Mouse (Mus musculus) mesoderm, embryonic 11.5 days (tissue): ENCODE results near the gene Hist3h2ba.

Source experiments
- DNase-seq: peaks from one replicate; pipeline ENCODE4 v3.0.0-alpha.2; 2012; ENCODE audit warnings: low read depth, low spot score

Gene Hist3h2ba

GRCm38 (mm10) chr11:58963543-58963942, 14.8 kb downstream of the Hist3h2ba start:
- no peak for DNase-seq

DNA sequence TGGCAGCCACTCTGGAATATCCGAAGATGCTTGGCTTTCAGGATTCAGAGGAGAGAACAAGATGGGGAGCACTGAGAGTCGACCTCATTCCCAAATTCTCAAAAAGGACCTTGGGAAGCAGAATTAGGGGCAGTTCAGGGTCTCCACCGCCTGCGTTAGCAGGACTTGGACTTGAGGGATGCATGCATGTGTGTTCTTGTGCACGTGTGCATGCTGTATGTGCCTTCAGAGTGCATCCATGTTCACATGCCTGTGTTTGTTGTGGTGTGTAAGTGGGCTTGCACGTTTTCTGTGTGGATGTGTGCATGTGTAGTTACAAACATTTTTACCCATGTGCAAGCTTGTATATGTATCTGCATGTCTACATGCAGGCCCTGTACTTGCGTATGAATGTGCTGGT, 15.5 kb downstream of the Hist3h2ba start:
- DNase-seq = no peak

DNA sequence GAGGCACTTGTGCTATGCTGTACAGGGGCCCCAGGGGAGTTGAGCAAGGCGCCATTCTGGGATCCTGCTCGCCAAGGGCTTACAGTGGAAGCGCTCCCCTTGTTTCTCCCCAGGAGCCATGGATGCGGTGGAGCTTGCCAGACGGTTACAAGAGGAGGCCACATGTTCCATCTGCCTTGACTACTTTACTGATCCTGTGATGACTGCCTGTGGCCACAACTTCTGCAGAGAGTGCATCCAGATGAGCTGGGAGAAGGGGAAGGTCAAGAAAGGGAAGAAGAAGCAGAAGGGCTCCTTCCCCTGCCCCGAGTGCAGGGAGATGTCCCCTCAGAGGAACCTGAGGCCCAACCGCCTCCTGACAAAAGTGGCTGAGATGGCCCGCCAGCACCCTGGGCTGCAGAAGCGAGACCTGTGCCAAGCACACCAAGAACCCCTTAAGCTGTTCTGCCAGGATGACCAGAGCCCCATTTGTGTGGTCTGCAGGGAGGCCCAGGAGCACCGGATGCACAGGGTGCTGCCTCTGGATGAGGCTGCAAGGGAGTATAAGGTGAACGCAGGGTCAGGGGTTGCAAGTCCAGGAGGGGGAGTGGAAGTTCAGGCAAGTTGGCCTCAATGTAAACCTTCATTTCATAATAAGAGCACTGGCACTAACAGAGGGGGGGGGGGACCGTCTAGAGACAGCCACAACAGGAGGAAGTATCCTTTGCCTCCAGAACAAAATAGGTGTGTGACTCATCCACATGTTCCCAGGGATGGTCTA, 16.5 kb downstream of the Hist3h2ba start:
- no peak for DNase-seq

DNA sequence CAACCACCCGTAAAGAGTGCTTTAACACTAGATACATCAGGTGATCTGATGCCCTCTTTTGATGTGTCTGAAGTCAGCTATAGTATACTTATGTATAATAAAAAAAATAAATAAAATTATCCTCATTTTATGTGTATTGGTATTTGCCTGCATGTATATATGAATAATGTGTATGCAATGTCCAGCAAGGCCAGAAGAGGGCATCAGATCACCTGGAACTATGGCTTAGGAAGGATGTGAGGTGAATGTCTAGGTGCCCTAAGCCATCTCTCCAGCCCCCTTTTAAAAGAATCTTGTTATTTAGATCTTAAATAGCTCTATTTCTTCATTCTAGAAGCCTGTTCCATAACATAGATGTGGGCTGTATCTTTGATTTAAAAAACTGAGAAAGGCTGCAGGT, 18.6 kb downstream of the Hist3h2ba start:
- no peak for DNase-seq

DNA sequence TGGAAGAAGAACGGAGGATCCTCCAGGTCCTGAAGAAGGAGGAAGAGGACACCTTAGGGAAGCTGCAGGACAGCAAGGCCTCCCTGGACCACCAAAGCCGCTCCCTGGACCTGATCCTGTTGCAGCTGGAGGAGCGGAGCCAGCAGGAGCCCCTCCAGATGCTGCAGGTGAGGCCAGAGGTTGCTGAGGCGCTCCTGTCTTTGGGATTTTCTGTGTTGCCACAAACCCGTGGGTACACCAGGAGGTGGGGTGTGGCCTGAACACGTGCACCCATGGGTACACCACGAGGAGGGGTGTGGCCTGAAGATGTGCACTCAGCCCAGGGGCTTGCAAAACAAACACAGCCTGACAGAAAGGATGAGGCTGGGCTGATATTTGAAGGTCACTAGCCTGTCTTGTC, 19.8 kb downstream of the Hist3h2ba start:
- DNase-seq = no peak

DNA sequence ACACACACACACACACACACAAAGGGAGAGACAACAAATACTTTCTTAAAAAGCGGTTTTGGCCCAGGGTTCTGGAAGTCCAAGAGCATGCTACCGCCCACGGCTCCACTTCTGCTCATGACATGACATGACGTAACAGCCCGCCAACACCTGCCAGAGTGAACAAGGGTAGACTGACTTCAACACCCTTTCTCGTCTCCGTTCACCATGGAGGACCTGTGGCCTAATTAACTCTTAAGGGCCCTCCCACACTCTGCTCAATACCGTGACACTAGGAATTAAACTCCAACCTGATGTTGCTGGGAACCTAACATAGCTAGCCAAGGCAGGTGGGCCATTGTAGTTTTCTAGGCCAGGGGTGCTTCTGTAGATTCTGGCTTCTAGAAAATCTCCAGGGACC, 20.3 kb downstream of the Hist3h2ba start:
- DNase-seq = no peak

- no peak for DNase-seq
These were observed 20.9 kb downstream of the Hist3h2ba start for GRCm38 (mm10) chr11:58969659-58970058.

GRCm38 (mm10) chr11:58970831-58971530, 22.3 kb downstream of the Hist3h2ba start:
- DNase-seq = no peak

DNA sequence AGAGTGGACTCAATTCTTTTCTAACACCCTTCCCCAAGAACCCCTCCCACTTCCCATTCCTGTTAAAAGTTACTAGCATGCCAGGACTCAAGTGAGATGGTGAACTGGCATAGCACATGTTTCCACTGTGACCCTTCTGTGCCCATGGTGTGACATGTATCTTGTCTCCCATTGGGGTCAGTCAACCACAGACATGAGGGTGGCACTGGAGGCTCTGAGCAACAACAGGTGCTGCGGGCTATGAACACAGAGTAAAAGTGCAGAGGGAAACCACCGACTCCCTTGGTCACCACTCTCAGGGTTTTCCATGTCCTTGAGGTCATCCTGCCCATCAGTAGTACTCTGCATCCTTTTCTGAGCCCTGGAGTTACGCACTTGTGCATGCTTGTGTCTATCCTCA, 23.1 kb downstream of the Hist3h2ba start:
- DNase-seq = no peak

DNA sequence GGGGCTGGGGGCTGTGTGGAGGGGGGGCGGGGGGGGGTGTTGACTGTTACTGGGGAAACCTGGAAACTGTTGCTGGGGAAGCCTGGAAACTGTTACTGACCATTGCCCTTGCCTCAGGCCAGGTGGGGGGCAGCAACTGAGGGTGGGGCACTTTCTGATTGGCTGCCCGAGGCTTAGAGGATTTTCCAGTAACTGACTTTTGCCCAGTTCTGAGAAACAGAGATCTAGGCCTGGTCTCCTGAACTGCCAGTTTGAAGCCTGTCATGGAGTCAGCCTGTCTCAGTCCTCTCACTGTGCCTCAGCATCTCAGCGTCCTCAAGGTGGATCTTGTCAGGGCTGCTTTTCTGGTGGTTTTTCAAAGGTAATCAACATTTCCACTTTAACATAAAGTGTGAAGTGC, 25.7 kb downstream of the Hist3h2ba start:
- DNase-seq = no peak

- no peak for DNase-seq
These were observed 28.4 kb downstream of the Hist3h2ba start for GRCm38 (mm10) chr11:58977150-58977549.

DNA sequence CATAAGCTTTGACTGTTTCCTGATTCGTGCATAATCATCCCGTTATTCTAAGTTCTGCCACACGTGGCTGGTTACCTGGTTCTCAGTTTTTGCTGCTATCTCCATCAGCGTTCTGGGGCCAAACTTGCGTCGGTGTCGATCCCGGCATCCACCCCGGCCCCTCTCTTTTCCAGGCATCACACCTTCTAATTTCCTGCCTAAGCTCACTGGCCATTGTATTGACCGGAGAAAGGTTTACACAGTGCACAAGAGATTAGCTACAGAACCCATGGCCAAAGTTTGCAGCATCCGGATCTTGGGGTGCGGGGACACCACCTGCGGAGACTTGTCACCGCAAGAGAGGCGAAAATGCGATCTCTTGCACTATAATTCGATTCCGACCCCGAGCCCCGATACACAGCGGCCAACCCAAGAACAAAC, 28.9 kb downstream of the Hist3h2ba start:
- no peak for DNase-seq

GRCm38 (mm10) chr11:58978027-58978705, 29.4 kb downstream of the Hist3h2ba start, which contains the start of gene Trim11:
Trim11 (plus strand) TSS chr11:58978093.
- DNase-seq = peak; percentile 80

GRCm38 (mm10) chr11:58978706-58979030, 29.9 kb downstream of the Hist3h2ba start:
- no peak for DNase-seq

DNA sequence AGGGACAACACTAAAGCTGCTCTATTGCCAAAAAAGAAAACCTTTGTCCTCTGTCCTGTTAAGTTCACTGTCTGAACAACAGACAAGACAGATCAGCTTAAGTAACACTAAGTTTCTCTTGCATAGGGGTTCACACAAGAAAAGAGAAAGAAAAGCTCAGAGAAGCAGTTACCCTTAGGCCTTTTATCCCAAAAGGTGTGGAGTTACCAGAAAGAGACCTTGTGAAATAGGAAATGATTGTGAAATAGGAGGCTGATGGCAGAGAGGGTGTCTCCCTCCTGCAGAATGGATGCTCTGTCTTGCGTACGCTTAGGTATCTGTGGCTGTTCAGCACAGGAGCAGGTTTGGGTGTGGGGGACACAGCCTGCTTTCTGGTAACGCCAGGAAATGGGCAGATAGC, 30.5 kb downstream of the Hist3h2ba start:
- DNase-seq = no peak

DNA sequence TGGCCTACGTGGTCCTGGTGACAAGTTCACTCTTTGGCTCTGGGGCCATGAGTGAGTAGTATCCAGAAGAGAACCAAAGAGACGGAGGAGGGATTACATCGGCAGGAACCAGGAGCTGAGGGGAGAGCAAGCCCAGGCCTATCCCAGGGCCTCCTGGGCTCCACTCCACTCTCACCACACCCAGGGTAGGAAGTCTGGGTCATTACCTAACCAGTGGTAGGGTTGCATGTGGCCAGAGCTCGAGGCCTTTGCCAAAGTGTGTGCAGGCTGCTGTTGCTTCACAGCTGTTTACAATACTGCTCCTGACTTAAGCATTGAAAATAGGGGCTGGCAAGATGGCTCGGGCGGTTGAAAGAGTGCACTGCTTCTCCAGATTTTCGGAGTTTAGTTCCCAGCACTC, 30.9 kb downstream of the Hist3h2ba start:
- no peak for DNase-seq

GRCm38 (mm10) chr11:58980381-58980990, 31.8 kb downstream of the Hist3h2ba start:
- DNase-seq = no peak

DNA sequence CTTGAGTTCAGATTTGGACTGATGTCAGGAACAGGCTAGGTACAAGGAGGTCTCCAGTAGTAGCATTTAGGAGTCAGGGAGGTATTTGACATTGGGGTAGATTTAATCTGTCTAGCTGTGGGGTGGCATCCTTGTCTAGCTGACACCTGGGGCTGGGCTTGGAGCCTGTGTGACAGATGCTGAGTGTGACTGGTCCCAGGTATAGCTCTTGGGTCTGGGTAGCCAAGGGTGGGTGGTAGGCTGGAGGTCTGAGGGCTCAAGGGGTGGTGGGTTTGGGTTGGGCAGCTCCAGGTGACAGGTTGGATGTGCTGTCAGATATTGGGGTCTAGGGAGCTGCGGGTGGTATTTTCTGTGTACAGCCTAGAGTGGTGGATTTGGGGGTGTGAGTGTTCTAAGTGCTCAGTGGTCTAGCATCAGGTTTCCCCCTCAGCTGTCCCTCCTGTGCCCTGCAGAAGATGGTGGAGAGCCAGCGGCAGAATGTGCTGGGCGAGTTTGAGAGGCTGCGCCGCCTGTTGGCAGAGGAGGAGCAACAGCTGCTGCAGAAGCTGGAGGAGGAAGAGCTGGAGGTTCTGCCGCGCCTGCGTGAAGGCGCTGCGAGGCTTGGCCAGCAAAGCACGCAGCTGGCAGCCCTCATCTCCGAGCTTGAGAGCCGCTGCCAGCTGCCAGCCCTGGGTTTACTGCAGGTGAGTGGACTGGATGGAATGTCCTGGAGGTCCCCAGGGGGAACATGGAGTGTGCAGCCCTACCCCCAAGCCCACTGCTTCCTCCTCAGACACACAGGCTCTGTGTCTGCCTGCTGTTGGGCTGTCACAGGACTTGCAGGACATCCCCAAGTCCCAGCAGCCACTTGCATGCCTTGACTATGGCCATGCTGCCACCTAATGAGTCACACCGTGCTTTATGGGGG, 33.1 kb downstream of the Hist3h2ba start:
- no peak for DNase-seq

- no peak for DNase-seq
These were observed 33.9 kb downstream of the Hist3h2ba start for GRCm38 (mm10) chr11:58982471-58983097.

DNA sequence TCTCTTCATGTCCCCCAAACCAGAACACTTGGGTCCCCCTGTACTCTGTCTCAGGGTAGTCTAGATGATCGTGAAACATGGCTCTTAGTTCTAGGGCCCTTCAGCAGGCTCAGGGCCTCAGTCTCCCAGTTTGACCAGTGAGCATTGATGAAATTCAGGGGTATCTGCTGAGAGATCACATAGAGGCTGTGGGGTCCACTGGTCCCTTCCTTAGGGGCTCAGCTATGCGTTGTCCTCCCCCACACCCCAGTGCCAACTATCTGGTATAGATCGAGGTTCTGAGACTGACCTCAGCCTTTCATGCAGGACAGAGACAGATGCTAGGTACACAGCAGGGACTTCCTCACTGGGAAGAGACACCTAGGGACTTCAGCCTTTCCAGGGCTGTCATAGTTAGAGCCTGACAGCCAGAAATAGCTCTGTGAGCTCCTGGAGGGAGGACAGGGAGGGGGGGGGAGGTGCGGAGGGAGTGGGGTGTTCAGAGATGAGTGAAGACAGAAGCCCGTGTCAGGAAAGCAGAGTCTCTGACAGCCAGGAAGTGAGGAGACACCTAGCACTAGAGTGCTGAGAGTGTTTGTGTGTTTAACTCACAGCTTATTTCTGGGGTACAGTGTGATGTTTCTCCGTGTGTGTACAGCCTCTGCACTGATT, 35.1 kb downstream of the Hist3h2ba start:
- no peak for DNase-seq
